Mouse (Mus musculus) liver, embryonic 14.5 days (tissue): ENCODE measurements at regions not wholly inside any gene's neighbourhood (a gene's known extent, or its start where the extent isn't known, plus 50 kb on each side); places are given as distances from the start of the nearest gene placed in this dataset.

Experiments
- CTCF ChIP-seq: IDR thresholded peaks from 2 replicates; pipeline ENCODE4 v1.5.1; 2016; ENCODE audit warnings: antibody characterized with exemption, low read depth, control low read depth
- EP300 ChIP-seq: IDR thresholded peaks from 2 replicates; pipeline ENCODE4 v1.6.1; 2016; ENCODE audit warnings: antibody characterized with exemption, low read depth

- no peak for TF ChIP-seq CTCF
- TF ChIP-seq EP300 = no peak
Observed at GRCm38 (mm10) chr10:108073828-108074227, 88.2 kb upstream of the Ppp1r12a start.
